Mouse (Mus musculus) G1E (cell line): Measurements from ENCODE around the gene Sympk.

Source experiments
- CTCF ChIP-seq: IDR thresholded peaks from 2 replicates; pipeline ENCODE4 v1.5.1; 2012; ENCODE audit warnings: low read depth, low read length, inconsistent platforms, mixed read lengths
- GATA1 ChIP-seq: IDR thresholded peaks from 2 replicates; pipeline ENCODE4 v1.6.1; 2012; ENCODE audit warnings: borderline replicate concordance, low read length, inconsistent platforms, mixed read lengths
- POLR2AphosphoS5 ChIP-seq: IDR thresholded peaks from 2 replicates; pipeline ENCODE4 v1.6.1; 2012; ENCODE audit warnings: low read depth, low read length, inconsistent platforms; ENCODE audit not compliant: insufficient replicate concordance
- TAL1 ChIP-seq: conservative IDR thresholded peaks from 2 replicates; pipeline ENCODE4 v1.6.1; 2012; ENCODE audit warnings: low read depth, low read length, inconsistent platforms, mixed read lengths

- no peak for TF ChIP-seq CTCF
- no peak for TF ChIP-seq TAL1
- no peak for TF ChIP-seq GATA1
- TF ChIP-seq POLR2AphosphoS5: no peak
Observed at GRCm38 (mm10) chr7:19023357-19023814, 791 bp upstream of the Sympk start, which contains the start of gene Foxa3.
